Mouse (Mus musculus) myocyte (in vitro differentiated cells): ENCODE measurements around the gene Rpl10-ps3. TPM values are rescaled to one million over a fixed set of nuclear protein-coding genes. Genes with fewer than 3 reads are reported as not detected.

Experiments used
- H3K27me3 ChIP-seq: one replicate; pipeline ENCODE4 v1.6.1; 2011; ENCODE audit not compliant: control insufficient read depth, insufficient read depth, insufficient read length
- H3K36me3 ChIP-seq: one replicate; pipeline ENCODE4 v1.6.1; 2011; ENCODE audit not compliant: control insufficient read depth, insufficient read depth
- H3K4me2 ChIP-seq: one replicate; pipeline ENCODE4 v1.6.1; 2011; ENCODE audit warnings: low read depth, control low read depth
- H3K4me3 ChIP-seq: one replicate; pipeline ENCODE4 v1.5.1; 2011; ENCODE audit warnings: mild to moderate bottlenecking, control low read depth, moderate library complexity
- H3K79me2 ChIP-seq: one replicate; pipeline ENCODE4 v1.6.1; 2011; ENCODE audit not compliant: control insufficient read depth, insufficient read depth
- H3ac ChIP-seq: one replicate; pipeline ENCODE4 v1.6.1; 2011; ENCODE audit not compliant: control insufficient read depth, insufficient read length
- CEBPB ChIP-seq: IDR thresholded peaks from 2 replicates; pipeline ENCODE4 v1.6.1; 2011; ENCODE audit warnings: mild to moderate bottlenecking, moderate library complexity; ENCODE audit not compliant: poor library complexity, insufficient read depth, severe bottlenecking
- E2F4 ChIP-seq: IDR thresholded peaks from one replicate; pipeline ENCODE4 v1.6.1; 2011; ENCODE audit warnings: mild to moderate bottlenecking, control low read depth, moderate library complexity; ENCODE audit not compliant: insufficient read depth
- MAX ChIP-seq: IDR thresholded peaks from one replicate; pipeline ENCODE4 v1.6.1; 2011; ENCODE audit warnings: low read depth, mild to moderate bottlenecking, control low read depth
- MYOD1 ChIP-seq, 3 experiments: IDR thresholded peaks; one replicate each; pipeline ENCODE4 v1.6.1; 2011; ENCODE audit warnings: control low read depth in 2 of 3, low read depth in 2 of 3, mild to moderate bottlenecking in 2 of 3, moderate library complexity in 1 of 3; ENCODE audit not compliant: insufficient read length in 2 of 3, control insufficient read depth in 1 of 3
- MYOG ChIP-seq, 3 experiments: IDR thresholded peaks; one replicate each; pipeline ENCODE4 v1.6.1; 2011; ENCODE audit warnings: control low read depth in 2 of 3, low read depth in 2 of 3, mild to moderate bottlenecking in 2 of 3; ENCODE audit not compliant: insufficient read length in 2 of 3, control insufficient read depth in 1 of 3, insufficient read depth in 1 of 3
- POLR2A ChIP-seq: IDR thresholded peaks from one replicate; pipeline ENCODE4 v1.6.1; 2011; ENCODE audit warnings: low read depth, mild to moderate bottlenecking, control low read depth, moderate library complexity; ENCODE audit not compliant: insufficient read length
- POLR2AphosphoS2 ChIP-seq: IDR thresholded peaks from one replicate; pipeline ENCODE4 v1.6.1; 2011; ENCODE audit warnings: low read depth, control low read depth; ENCODE audit not compliant: insufficient read length
- REST ChIP-seq: IDR thresholded peaks from one replicate; pipeline ENCODE4 v1.6.1; 2011; ENCODE audit warnings: mild to moderate bottlenecking, control low read depth, moderate library complexity; ENCODE audit not compliant: insufficient read depth, insufficient read length
- SRF ChIP-seq: IDR thresholded peaks from one replicate; pipeline ENCODE4 v1.6.1; 2011; ENCODE audit warnings: low read depth; ENCODE audit not compliant: control insufficient read depth, insufficient read length
- TCF12 ChIP-seq: IDR thresholded peaks from one replicate; pipeline ENCODE4 v1.6.1; 2011; ENCODE audit warnings: mild to moderate bottlenecking, control low read depth; ENCODE audit not compliant: poor library complexity, insufficient read depth, severe bottlenecking
- TCF3 ChIP-seq: IDR thresholded peaks from one replicate; pipeline ENCODE4 v1.6.1; 2011; ENCODE audit warnings: low read depth, control low read depth; ENCODE audit not compliant: insufficient read length
- USF1 ChIP-seq: IDR thresholded peaks from one replicate; pipeline ENCODE4 v1.6.1; 2011; ENCODE audit warnings: low read depth, mild to moderate bottlenecking, control low read depth, moderate library complexity
- polyA plus RNA-seq: library from polyadenylated mRNA; unstranded; fragments of >200 nt; fragmentation: generic; extraction: Trizol; gene quantifications from one replicate; pipeline ENCODE4 v1.2.1, GENCODE M21; 2012; ENCODE audit warnings: missing spikeins

Rpl10-ps3 gene
- polyA plus RNA-seq, 1 experiment: 158 TPM

DNA sequence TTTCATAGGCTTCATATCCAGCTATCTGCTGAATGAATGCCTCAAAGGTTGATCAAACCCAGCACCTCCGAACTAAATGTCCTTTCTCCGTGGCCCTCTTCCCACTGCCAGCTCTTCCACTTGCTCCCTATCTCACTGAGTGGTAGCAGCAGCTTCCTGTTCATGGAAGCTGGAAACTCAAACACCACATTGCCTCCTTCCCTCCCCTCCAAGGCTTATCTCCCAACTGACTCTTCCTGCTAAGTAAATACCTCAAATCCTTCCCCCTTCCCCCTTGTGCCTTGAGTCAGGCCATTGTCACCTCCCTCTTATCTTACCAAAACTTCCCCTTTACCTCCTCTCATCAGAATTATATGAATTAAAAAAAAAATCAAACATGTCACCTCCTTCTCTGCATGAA is 19.2 kb upstream of the Rpl10-ps3 start:
- Histone ChIP-seq H3K4me2 (no peak overlapping the region), H3K36me3 (no peaks in the 10 kb centered on the region), H3K79me2 (no peaks in the 10 kb centered on the region), H3K27me3 (peaks cover 40% of the 10 kb centered on the region), H3K4me3 (no peak overlapping the region), H3ac (no peak overlapping the region)
- TF ChIP-seq POLR2AphosphoS2: no peak
- TF ChIP-seq SRF: no peak

- Histone ChIP-seq H3K4me2 (no peak overlapping the region), H3K36me3 (no peaks in the 10 kb centered on the region), H3K4me3 (no peak overlapping the region), H3K79me2 (no peaks in the 10 kb centered on the region), H3ac (no peak overlapping the region), H3K27me3 (peaks cover 33% of the 10 kb centered on the region)
- TF ChIP-seq TCF3 (no peak), TCF12 (no peak), CEBPB (no peak), E2F4 (no peak), SRF (no peak), POLR2A (no peak), POLR2AphosphoS2 (no peak), REST (no peak), MYOG (IDR thresholded peaks at IDR 0.05; ENCODE audit: control insufficient read depth in 1 of 3, insufficient read depth in 1 of 3, insufficient read length in 2 of 3, low read depth in 2 of 3) (no peak), MAX (no peak), MYOD1 (IDR thresholded peaks at IDR 0.05; ENCODE audit: control insufficient read depth in 1 of 3, insufficient read length in 2 of 3, low read depth in 2 of 3) (no peak), USF1 (no peak)
Observed at GRCm38 (mm10) chr9:50363259-50363658, 18.5 kb upstream of the Rpl10-ps3 start.

- H3ac ChIP-seq: no peak overlapping the region
- no peak overlapping the region for H3K4me3 ChIP-seq
- no peak overlapping the region for H3K4me2 ChIP-seq
- no peaks in the 10 kb centered on the region for H3K79me2 ChIP-seq
- H3K27me3 ChIP-seq: peaks cover 29% of the 10 kb centered on the region
- TF ChIP-seq MAX: no peak
- H3K36me3 ChIP-seq: no peaks in the 10 kb centered on the region
Observed at GRCm38 (mm10) chr9:50362556-50362955, 17.8 kb upstream of the Rpl10-ps3 start.

DNA sequence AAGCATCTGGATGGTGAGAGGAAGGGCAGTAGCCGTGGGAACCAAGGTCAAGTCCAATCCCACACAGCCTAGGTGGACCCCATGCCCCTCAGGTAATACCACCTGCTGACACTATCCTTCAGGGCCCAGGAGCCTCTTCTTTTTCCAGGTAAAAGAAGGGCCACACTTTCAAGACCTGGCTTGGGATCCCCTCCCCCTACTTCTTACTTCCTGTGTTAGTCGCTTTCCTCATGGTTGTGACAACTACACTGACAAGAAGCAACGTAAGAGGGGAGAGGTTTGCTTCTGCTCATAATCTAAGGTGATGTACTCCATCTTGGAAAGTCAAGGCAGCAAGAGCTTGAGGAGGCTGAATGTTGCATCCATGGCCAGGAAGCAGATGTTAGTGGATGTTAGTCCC is 15.6 kb upstream of the Rpl10-ps3 start:
- Histone ChIP-seq H3K4me2 (no peak overlapping the region), H3K79me2 (no peaks in the 10 kb centered on the region), H3K36me3 (no peaks in the 10 kb centered on the region), H3K27me3 (peaks cover 11% of the 10 kb centered on the region), H3K4me3 (no peak overlapping the region), H3ac (no peak overlapping the region)
- no peak for TF ChIP-seq USF1
- TF ChIP-seq MYOD1 (IDR thresholded peaks at IDR 0.05; ENCODE audit: control insufficient read depth in 1 of 3, insufficient read length in 2 of 3, low read depth in 2 of 3): no peak
- no peak for TF ChIP-seq REST
- no peak for TF ChIP-seq TCF12
- TF ChIP-seq TCF3: no peak
- TF ChIP-seq POLR2AphosphoS2: no peak
- no peak for TF ChIP-seq SRF
- TF ChIP-seq E2F4: no peak
- no peak for TF ChIP-seq POLR2A
- TF ChIP-seq CEBPB: no peak
- TF ChIP-seq MAX: no peak
- no peak for TF ChIP-seq MYOG (IDR thresholded peaks at IDR 0.05; ENCODE audit: control insufficient read depth in 1 of 3, insufficient read depth in 1 of 3, insufficient read length in 2 of 3, low read depth in 2 of 3)

DNA sequence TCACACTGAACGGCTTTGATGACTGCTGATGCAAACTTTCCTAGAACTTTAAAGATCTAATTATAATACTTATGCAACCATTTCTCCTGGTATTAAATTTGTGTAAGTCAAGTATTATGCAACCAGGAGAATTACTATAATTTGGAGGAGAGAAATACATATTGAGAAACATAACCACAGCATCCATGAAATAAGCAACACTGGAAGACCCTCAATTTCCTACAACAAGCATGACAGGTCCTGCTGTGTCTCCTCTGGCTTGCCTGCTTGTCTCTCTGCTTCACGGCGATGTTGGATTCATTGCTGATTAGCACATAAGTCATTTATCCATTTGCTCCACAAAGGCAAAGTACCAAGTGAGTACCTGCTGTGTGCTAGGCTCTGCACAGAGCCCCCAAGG is 12.6 kb upstream of the Rpl10-ps3 start:
- H3ac ChIP-seq: no peak overlapping the region
- H3K36me3 ChIP-seq: no peaks in the 10 kb centered on the region

More for the DNA sequence above, 12.6 kb upstream of the Rpl10-ps3 start:
- no peaks in the 10 kb centered on the region for H3K79me2 ChIP-seq
- no peak overlapping the region for H3K4me2 ChIP-seq
- H3K4me3 ChIP-seq: no peak overlapping the region
- peaks cover 8% of the 10 kb centered on the region for H3K27me3 ChIP-seq
- no peak for TF ChIP-seq CEBPB
- TF ChIP-seq POLR2A: no peak
- TF ChIP-seq E2F4: no peak
- TF ChIP-seq SRF: no peak
- TF ChIP-seq REST: no peak
- no peak for TF ChIP-seq POLR2AphosphoS2
- TF ChIP-seq MAX: no peak
- TF ChIP-seq MYOG (IDR thresholded peaks at IDR 0.05; ENCODE audit: control insufficient read depth in 1 of 3, insufficient read depth in 1 of 3, insufficient read length in 2 of 3, low read depth in 2 of 3): no peak
- no peak for TF ChIP-seq MYOD1 (IDR thresholded peaks at IDR 0.05; ENCODE audit: control insufficient read depth in 1 of 3, insufficient read length in 2 of 3, low read depth in 2 of 3)
- no peak for TF ChIP-seq TCF12
- TF ChIP-seq USF1: no peak
- TF ChIP-seq TCF3: no peak
